Mouse (Mus musculus) kidney, postnatal 36 days (tissue): Measurements from ENCODE around the gene Als2.
A peak's percentile ranks its signal among the peaks of the same experiment; 100 is the strongest.

ENCODE experiments used
- DNase-seq, 2 experiments: peaks; one replicate each; pipeline ENCODE4 v3.0.0; 2021 to 2022; ENCODE audit warnings: mixed read lengths in 2 of 2

Als2 gene

GRCm38 (mm10) chr1:59163030-59163461, 74.0 kb downstream of the Als2 start, which contains the start of gene Mpp4:
Gene Mpp4, minus strand, starts transcription at chr1:59163389.
- DNase-seq: peak in 1 of 2 experiments; percentile 17

GRCm38 (mm10) chr1:59162309-59163024, 74.6 kb downstream of the Als2 start:
- DNase-seq: no peak

DNA sequence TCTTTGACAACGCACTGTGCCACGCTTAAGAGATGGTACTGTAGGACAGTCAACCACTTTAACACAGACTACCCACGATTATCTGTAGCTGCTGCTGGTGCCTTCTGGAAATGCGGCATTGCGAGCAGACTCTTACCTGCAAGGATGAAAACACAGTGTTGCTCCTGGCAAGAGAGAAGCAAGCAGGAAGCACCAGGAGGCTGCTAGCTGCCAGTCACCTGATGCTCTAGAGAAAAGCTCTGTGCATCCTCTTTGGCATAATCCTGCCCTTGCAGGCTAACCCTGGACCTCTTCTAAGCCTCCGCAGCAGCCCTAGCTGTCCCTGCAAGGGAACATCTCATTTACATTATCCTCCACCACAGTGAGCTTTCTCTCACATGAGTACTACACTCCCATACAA, 75.6 kb downstream of the Als2 start:
- no peak for DNase-seq

- DNase-seq: peak; percentile 66 to 67
Measured at GRCm38 (mm10) chr1:59160871-59161270, 76.2 kb downstream of the Als2 start.

- no peak for DNase-seq
Measured at GRCm38 (mm10) chr1:59159136-59159535, 77.9 kb downstream of the Als2 start.

- no peak for DNase-seq
Measured at GRCm38 (mm10) chr1:59158498-59158897, 78.5 kb downstream of the Als2 start.

DNA sequence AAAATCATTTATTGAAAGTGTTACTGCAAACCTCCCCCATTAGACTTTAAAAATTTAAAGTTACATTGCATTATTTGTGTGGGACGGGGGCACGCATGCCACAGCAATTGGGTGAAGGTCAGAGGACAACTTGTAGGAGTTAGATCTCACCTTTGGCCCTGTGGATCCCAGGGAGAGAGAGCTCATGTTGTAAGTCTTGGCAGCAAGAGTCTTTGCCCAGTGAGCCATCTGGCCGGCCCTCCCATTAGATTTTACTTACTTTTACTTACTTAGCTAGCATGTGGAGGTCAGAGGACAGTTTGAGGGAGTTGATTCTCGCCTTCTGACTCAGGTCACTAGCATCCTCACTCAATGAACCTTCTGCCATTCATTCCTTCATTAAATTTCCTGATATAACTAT, 79.2 kb downstream of the Als2 start:
- peak; percentile 59 to 84 for DNase-seq

- DNase-seq: peak in 1 of 2 experiments; percentile 23
Measured at GRCm38 (mm10) chr1:59152346-59152745, 84.7 kb downstream of the Als2 start.

DNA sequence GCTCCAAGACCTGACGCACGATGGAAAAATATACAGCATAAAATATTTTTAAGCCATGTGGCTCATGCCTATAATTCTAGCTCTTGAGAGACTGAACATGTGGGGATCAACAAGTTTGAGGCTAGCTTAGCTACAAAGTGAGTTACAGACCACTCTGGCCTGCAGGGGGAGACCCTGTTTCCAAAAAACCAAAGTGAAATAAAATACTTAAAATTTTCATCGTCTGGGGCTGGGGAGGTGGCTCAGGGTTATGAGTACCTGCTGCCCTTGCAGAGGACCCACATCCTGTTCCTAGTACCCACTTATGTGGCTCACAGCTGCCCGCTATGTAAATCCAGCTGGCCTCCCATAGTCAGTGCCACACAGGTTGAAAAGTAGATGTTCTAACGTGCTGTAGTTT, 86.5 kb downstream of the Als2 start:
- no peak for DNase-seq

- peak; percentile 49 to 80 for DNase-seq
Measured at GRCm38 (mm10) chr1:59144543-59144942, 92.5 kb downstream of the Als2 start.

- peak; percentile 77 to 88 for DNase-seq
Measured at GRCm38 (mm10) chr1:59142809-59143208, 94.2 kb downstream of the Als2 start.

DNA sequence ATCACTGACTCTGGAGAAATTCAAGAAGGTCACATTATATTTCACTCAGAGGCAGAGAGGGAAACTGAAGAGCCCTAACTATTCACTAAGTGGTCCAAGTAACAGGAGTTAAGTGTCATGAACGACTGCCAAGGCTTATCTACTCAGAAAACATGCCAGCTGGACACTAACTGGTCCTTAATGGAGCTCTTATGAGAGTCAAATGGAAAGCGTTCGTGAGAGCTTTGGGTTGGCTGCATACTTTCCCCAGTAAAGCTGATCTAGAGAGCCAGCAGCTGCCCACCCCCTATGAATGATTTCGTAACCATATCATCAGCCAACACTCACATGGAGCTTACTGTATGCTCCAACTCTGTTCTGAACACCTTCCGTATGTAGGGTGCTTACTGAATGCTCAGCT, 102.6 kb downstream of the Als2 start:
- no peak for DNase-seq

GRCm38 (mm10) chr1:59128879-59129278, 108.2 kb downstream of the Als2 start:
- no peak for DNase-seq

- no peak for DNase-seq
Measured at GRCm38 (mm10) chr1:59125558-59125957, 111.5 kb downstream of the Als2 start.

DNA sequence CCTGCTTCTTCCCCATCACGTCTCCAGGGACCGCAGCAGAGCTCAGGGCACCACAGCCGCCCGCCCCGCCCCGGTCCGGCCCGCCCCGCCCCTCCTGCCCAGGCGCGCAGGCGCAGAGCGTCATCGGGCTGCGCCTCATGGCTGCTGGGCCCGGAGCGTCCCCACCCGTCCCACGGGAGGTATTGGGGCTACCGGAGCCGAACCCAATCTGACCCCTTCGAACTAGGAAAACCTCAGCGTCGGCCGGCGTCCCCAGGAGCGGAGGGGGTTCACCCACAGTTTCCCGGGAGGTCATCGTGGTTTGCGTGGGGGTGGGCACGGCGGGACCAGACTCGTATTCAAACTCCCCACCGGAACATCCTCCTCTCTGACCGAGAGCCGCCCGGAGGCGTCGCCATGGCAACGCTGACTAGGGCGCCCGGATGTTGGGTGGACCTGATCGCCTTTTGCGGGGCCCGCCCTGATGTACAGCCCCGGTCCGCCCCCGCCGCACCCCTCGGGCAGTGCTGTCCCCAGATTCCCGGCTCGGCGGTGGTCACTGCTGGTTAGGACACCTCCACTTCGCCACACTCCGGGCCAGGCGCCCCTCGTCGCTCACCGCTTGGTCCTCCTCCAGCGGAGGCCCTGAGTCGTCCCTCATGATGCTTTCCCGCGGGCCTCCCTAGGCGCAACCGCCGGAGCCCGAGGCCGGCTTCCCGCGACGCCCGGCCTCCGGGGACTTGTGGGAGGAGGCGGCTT, 117.1 kb downstream of the Als2 start, which contains the start of gene Tmem237:
Tmem237 (minus strand) TSS at position 689 of the 738 bp plus-strand sequence.
- peak; percentile 94 to 95 for DNase-seq
